Mouse (Mus musculus): Measurements from ENCODE around the gene Kif21b.
A peak's percentile ranks its signal among the peaks of the same experiment; 100 is the strongest.

The Kif21b gene

GRCm38 (mm10) chr1:136160930-136161329 lies 29.7 kb downstream of the Kif21b start:
- no peak for DNase-seq

- DNase-seq, result no peak
These were observed 30.2 kb downstream of the Kif21b start for GRCm38 (mm10) chr1:136161333-136161921.

GRCm38 (mm10) chr1:136165436-136165835 lies 34.2 kb downstream of the Kif21b start:
- DNase-seq, result no peak

- peak; percentile 26 for DNase-seq
These were observed 36.5 kb downstream of the Kif21b start for GRCm38 (mm10) chr1:136167657-136168056.

GRCm38 (mm10) chr1:136170109-136170508 lies 38.9 kb downstream of the Kif21b start:
- DNase-seq, result peak; percentile 85

GRCm38 (mm10) chr1:136172696-136173095 lies 41.5 kb downstream of the Kif21b start:
- DNase-seq, result peak; percentile 62

- DNase-seq, result peak; percentile 67
These were observed 43.0 kb downstream of the Kif21b start for GRCm38 (mm10) chr1:136174101-136174606.

GRCm38 (mm10) chr1:136175183-136175582 lies 44.0 kb downstream of the Kif21b start:
- peak; percentile 47 for DNase-seq

GRCm38 (mm10) chr1:136177085-136177484 lies 45.9 kb downstream of the Kif21b start:
- DNase-seq, result no peak

- no peak for DNase-seq
These were observed 47.6 kb downstream of the Kif21b start for GRCm38 (mm10) chr1:136178741-136179140.

GRCm38 (mm10) chr1:136179511-136180001 lies 48.4 kb downstream of the Kif21b start:
- DNase-seq, result no peak

GRCm38 (mm10) chr1:136190033-136190432 lies 58.8 kb downstream of the Kif21b start:
- DNase-seq, result no peak

GRCm38 (mm10) chr1:136212803-136213202 lies 81.6 kb downstream of the Kif21b start, which contains the start of gene Mroh3:
Gene Mroh3 (minus strand): TSS chr1:136212828.
- no peak for DNase-seq

GRCm38 (mm10) chr1:136214304-136214703 lies 83.1 kb downstream of the Kif21b start:
- no peak for DNase-seq

GRCm38 (mm10) chr1:136220037-136220871 lies 89.1 kb downstream of the Kif21b start:
- DNase-seq, result no peak

- DNase-seq, result peak; percentile 60
These were observed 91.2 kb downstream of the Kif21b start for GRCm38 (mm10) chr1:136222386-136222785.

- no peak for DNase-seq
These were observed 92.7 kb downstream of the Kif21b start for GRCm38 (mm10) chr1:136223758-136224342.

- DNase-seq, result no peak
These were observed 94.7 kb downstream of the Kif21b start for GRCm38 (mm10) chr1:136225846-136226245.

GRCm38 (mm10) chr1:136226626-136227025 lies 95.4 kb downstream of the Kif21b start:
- DNase-seq, result no peak

All from kidney, adult 9 months (tissue).